Comparison of ENCODE assay signal across 24 mouse cellular contexts in genomic region chr11:120744121-120744701, GRCm38 (mm10). TPM values are rescaled to one million over a fixed set of nuclear protein-coding genes. Genes with fewer than 3 reads are reported as not detected.
A peak's percentile ranks its signal among the peaks of the same experiment; 100 is the strongest.
DNase-seq lines count a peak whose midpoint lies in the region; ATAC-seq and TF ChIP-seq lines count a peak whose summit lies in the region.
"Had no signal": no experiment of that assay in that cellular context is flagged by ENCODE, and none has a peak within 500 bp of the region (broad histone marks: within the 10 kb centered on the region; RNA-seq: fewer than 3 reads in every experiment).

No protein-coding gene starts in this region.

- WGBS in lung, embryonic 14.5 days: 56% methylated on average over 7 of the region's 7 CpGs
- 80% methylated on average over 7 of the region's 7 CpGs for WGBS in forebrain, embryonic 16.5 days

- no peak overlapping the region for H3K4me2 ChIP-seq in lung, embryonic 14.5 days
- H3K4me2 ChIP-seq in forebrain, embryonic 16.5 days (ENCODE audit: low read length): no peak overlapping the region
- H3K4me2 ChIP-seq: embryonic facial prominence, embryonic 13.5 days; forebrain, embryonic 13.5 days; heart, embryonic 11.5 days; limb, embryonic 13.5 days; liver, embryonic 12.5 days had no signal

- H3K9ac ChIP-seq in lung, embryonic 14.5 days: no peak overlapping the region
- no peak overlapping the region for H3K9ac ChIP-seq in forebrain, embryonic 16.5 days (replicated peaks; ENCODE audit: low read depth, low read length)
- H3K9ac ChIP-seq: embryonic facial prominence, embryonic 13.5 days; forebrain, embryonic 13.5 days; limb, embryonic 13.5 days; liver, embryonic 12.5 days had no signal

- no peak for TF ChIP-seq CTCF in lung, embryonic 14.5 days (IDR thresholded peaks at IDR 0.05; ENCODE audit: low read depth)

- DNase-seq in heart, adult 11 months: peak; percentile 76
- DNase-seq in heart, adult 18-20 months: no peak
- peak; percentile 37 for DNase-seq in A20 (ENCODE audit: low read depth, low spot score)
- peak; percentile 72 for DNase-seq in lung, embryonic 14.5 days
- DNase-seq in lung, postnatal 25 days (ENCODE audit: low spot score): peak; percentile 91
- DNase-seq in retina, postnatal 1 day: no peak
- no peak for DNase-seq in kidney, postnatal 36 days
- DNase-seq: adrenal gland, postnatal 25 days; cerebellum, postnatal 25 days; gastrocnemius, adult 2 months; heart, postnatal 10 days; kidney, adult 2 months; kidney, postnatal 25 days; right cerebral cortex, adult 18-20 months had no signal

- H3K4me3 ChIP-seq in lung, embryonic 14.5 days (ENCODE audit: low read depth, low read length): no peak overlapping the region
- no peak overlapping the region for H3K4me3 ChIP-seq in forebrain, embryonic 16.5 days (replicated peaks; ENCODE audit: low read length)
- H3K4me3 ChIP-seq: embryonic facial prominence, embryonic 13.5 days; forebrain, embryonic 13.5 days; gastrocnemius, adult 2 months; limb, embryonic 13.5 days; liver, embryonic 12.5 days had no signal

- H3K9me3 ChIP-seq in lung, embryonic 14.5 days (ENCODE audit: low read depth, low read length): no peaks in the 10 kb centered on the region
- no peaks in the 10 kb centered on the region for H3K9me3 ChIP-seq in forebrain, embryonic 16.5 days (ENCODE audit: control insufficient read depth, low read length)
- H3K9me3 ChIP-seq: embryonic facial prominence, embryonic 13.5 days; forebrain, embryonic 13.5 days; limb, embryonic 13.5 days; liver, embryonic 12.5 days had no signal

- H3K4me1 ChIP-seq in lung, embryonic 14.5 days (ENCODE audit: insufficient read depth): no peaks in the 10 kb centered on the region
- no peaks in the 10 kb centered on the region for H3K4me1 ChIP-seq in forebrain, embryonic 16.5 days (replicated peaks; ENCODE audit: control insufficient read depth, insufficient read depth, low read length)
- H3K4me1 ChIP-seq: embryonic facial prominence, embryonic 13.5 days; forebrain, embryonic 13.5 days; limb, embryonic 13.5 days; liver, embryonic 12.5 days had no signal

- H3K27me3 ChIP-seq in lung, embryonic 14.5 days (ENCODE audit: insufficient read depth, low read length): no peaks in the 10 kb centered on the region
- no peaks in the 10 kb centered on the region for H3K27me3 ChIP-seq in forebrain, embryonic 16.5 days (replicated peaks; ENCODE audit: control insufficient read depth, insufficient read depth, low read length)
- H3K27me3 ChIP-seq: embryonic facial prominence, embryonic 13.5 days; forebrain, embryonic 13.5 days; limb, embryonic 13.5 days had no signal

- H3K36me3 ChIP-seq in lung, embryonic 14.5 days (ENCODE audit: insufficient read depth): no peaks in the 10 kb centered on the region
- no peaks in the 10 kb centered on the region for H3K36me3 ChIP-seq in forebrain, embryonic 16.5 days (ENCODE audit: control insufficient read depth, insufficient read depth)
- H3K36me3 ChIP-seq: embryonic facial prominence, embryonic 13.5 days; limb, embryonic 13.5 days; liver, embryonic 12.5 days had no signal

- peak; percentile 84 for ATAC-seq in lung, embryonic 14.5 days (ENCODE audit: insufficient read depth)
- ATAC-seq in forebrain, embryonic 16.5 days: no peak
- ATAC-seq: CD4-positive, CD25-positive, alpha-beta regulatory T cell, adult 4 months; forebrain, embryonic 13.5 days; hindbrain, postnatal 0 days; liver, embryonic 12.5 days had no signal

- peak overlapping the region; percentile 80 for H3K27ac ChIP-seq in lung, embryonic 14.5 days (ENCODE audit: low read depth)
- no peak overlapping the region for H3K27ac ChIP-seq in forebrain, embryonic 16.5 days (ENCODE audit: low read length)
- H3K27ac ChIP-seq: embryonic facial prominence, embryonic 13.5 days; forebrain, embryonic 13.5 days; gastrocnemius, adult 2 months; hindbrain, postnatal 0 days; limb, embryonic 13.5 days; liver, embryonic 12.5 days; macrophage had no signal

RNA-seq across cellular contexts. Expression of gene Cbr2, which starts 12.3 kb away (rescaled TPM):
- total RNA-seq in heart, adult 18-20 months (2021): 10 to 100 TPM; 20.9 to 82.2 TPM
- polyA plus RNA-seq in lung, embryonic 14.5 days (2014; fragmentation: Nextera tagmentation; extraction: Ambion mirVana): 14.7 and 19.6 TPM in 2 replicates
- polyA plus RNA-seq in forebrain, embryonic 16.5 days (2015; fragmentation: Nextera tagmentation; extraction: Ambion mirVana): 0.92 and 4.8 TPM in 2 replicates
- total RNA-seq: ES-E14 had no signal
- polyA plus RNA-seq: CD4-positive, CD25-positive, alpha-beta regulatory T cell, adult 4 months; forebrain, embryonic 13.5 days had no signal

RNA-seq across cellular contexts. Expression of gene Dcxr, which starts 17.1 kb away (rescaled TPM):
- 10 to 100 TPM; 16.6 to 16.7 TPM for total RNA-seq in heart, adult 18-20 months (2021)
- 27.2 and 29.7 TPM in 2 replicates for polyA plus RNA-seq in lung, embryonic 14.5 days (2014; fragmentation: Nextera tagmentation; extraction: Ambion mirVana)
- polyA plus RNA-seq in forebrain, embryonic 16.5 days (2015; fragmentation: Nextera tagmentation; extraction: Ambion mirVana): 7.6 TPM in 2 replicates

RNA-seq across cellular contexts. Expression of gene Hmga1b, which starts 18.4 kb away (rescaled TPM):
- 10 to 100 TPM; 23.6 to 49.8 TPM for total RNA-seq in heart, adult 18-20 months (2021)
- polyA plus RNA-seq in lung, embryonic 14.5 days (2014; fragmentation: Nextera tagmentation; extraction: Ambion mirVana): 5.3 and 7.3 TPM in 2 replicates
- 1.7 and 2.2 TPM in 2 replicates for polyA plus RNA-seq in forebrain, embryonic 16.5 days (2015; fragmentation: Nextera tagmentation; extraction: Ambion mirVana)

RNA-seq across cellular contexts. Expression of gene Rac3, which starts 22.9 kb away (rescaled TPM):
- 1 to 10 TPM; 1.1 to 1.3 TPM for total RNA-seq in heart, adult 18-20 months (2021)
- polyA plus RNA-seq in lung, embryonic 14.5 days (2014; fragmentation: Nextera tagmentation; extraction: Ambion mirVana): 10.3 and 10.7 TPM in 2 replicates
- 251 and 347 TPM in 2 replicates for polyA plus RNA-seq in forebrain, embryonic 16.5 days (2015; fragmentation: Nextera tagmentation; extraction: Ambion mirVana)
- polyA plus RNA-seq: CD4-positive, CD25-positive, alpha-beta regulatory T cell, adult 4 months had no signal

RNA-seq across cellular contexts. Expression of gene Lrrc45, which starts 30.5 kb away (rescaled TPM):
- total RNA-seq in heart, adult 18-20 months (2021): 1 to 10 TPM; 3.8 to 4.3 TPM
- polyA plus RNA-seq in lung, embryonic 14.5 days (2014; fragmentation: Nextera tagmentation; extraction: Ambion mirVana): 44.1 and 46.1 TPM in 2 replicates
- polyA plus RNA-seq in forebrain, embryonic 16.5 days (2015; fragmentation: Nextera tagmentation; extraction: Ambion mirVana): 91.0 and 118 TPM in 2 replicates

Comparison
In these comparisons a context has a peak if more than half of its experiments do, and no peak if none do; other contexts are left out.
1. DNase-seq: peak in heart, adult 11 months (single experiment), A20 (single experiment), lung, embryonic 14.5 days (single experiment) and lung, postnatal 25 days (single experiment); none in heart, adult 18-20 months (0 of 2), retina, postnatal 1 day (single experiment) and kidney, postnatal 36 days (0 of 2).